Comparison of ENCODE assay signal across 10 mouse cellular contexts in genomic region chr10:59817528-59817927, GRCm38 (mm10).
DNase-seq lines count a peak whose midpoint lies in the region; ATAC-seq and TF ChIP-seq lines count a peak whose summit lies in the region.
"Had no signal": no experiment of that assay in that cellular context is flagged by ENCODE, and none has a peak within 500 bp of the region (broad histone marks: within the 10 kb centered on the region; RNA-seq: fewer than 3 reads in every experiment).

No protein-coding gene starts in this region.

- H3K4me2 ChIP-seq in forebrain, embryonic 13.5 days: no peak overlapping the region
- no peak overlapping the region for H3K4me2 ChIP-seq in liver, postnatal 0 days (ENCODE audit: low read depth, low read length)
- H3K4me2 ChIP-seq in liver, embryonic 12.5 days: no peak overlapping the region
- H3K4me2 ChIP-seq: heart, embryonic 13.5 days; liver, embryonic 13.5 days had no signal

- WGBS in forebrain, embryonic 13.5 days: 44% methylated on average over 2 of the region's 2 CpGs
- WGBS in forebrain, embryonic 10.5 days: 57% methylated on average over 2 of the region's 2 CpGs
- 29% methylated on average over 2 of the region's 2 CpGs for WGBS in liver, postnatal 0 days (ENCODE audit: insufficient replicate concordance)
- WGBS in liver, embryonic 12.5 days (ENCODE audit: insufficient replicate concordance): 37% methylated on average over 2 of the region's 2 CpGs

- no peak overlapping the region for H3K9ac ChIP-seq in forebrain, embryonic 13.5 days
- no peak overlapping the region for H3K9ac ChIP-seq in liver, postnatal 0 days (replicated peaks)
- H3K9ac ChIP-seq in liver, embryonic 12.5 days: no peak overlapping the region
- H3K9ac ChIP-seq: heart, embryonic 13.5 days; liver, embryonic 13.5 days had no signal

- 0 out of 2 replicates have a peak, but pooled peaks have one; percentile 16 for ATAC-seq in forebrain, embryonic 13.5 days
- ATAC-seq in liver, postnatal 0 days: no peak
- ATAC-seq in liver, embryonic 12.5 days: no peak

- peak; percentile 78 for TF ChIP-seq CTCF in liver, postnatal 0 days (IDR thresholded peaks at IDR 0.05; ENCODE audit: low read depth)

- peaks cover 20% of the 10 kb centered on the region; the same call in 1 of the 2 replicates for H3K4me1 ChIP-seq in forebrain, embryonic 13.5 days
- H3K4me1 ChIP-seq in forebrain, embryonic 10.5 days: peaks cover 25% of the 10 kb centered on the region
- H3K4me1 ChIP-seq in liver, postnatal 0 days (ENCODE audit: insufficient read depth): peaks cover 2% of the 10 kb centered on the region; the same call in 1 of the 2 replicates
- peaks cover 30% of the 10 kb centered on the region for H3K4me1 ChIP-seq in liver, embryonic 12.5 days

- TF ChIP-seq EP300 in liver, postnatal 0 days (IDR thresholded peaks at IDR 0.05; ENCODE audit: low read depth): no peak

- no peak for DNase-seq in forebrain, embryonic 10.5 days (ENCODE audit: extremely low spot score, low spot score)
- no peak for DNase-seq in liver, postnatal 0 days
- DNase-seq in cerebellum, adult 9-10 months: peak; percentile 69
- DNase-seq in retina, postnatal 7 days (ENCODE audit: low read depth, low spot score): peak; percentile 21
- no peak for DNase-seq in natural killer cell, adult 2 months (ENCODE audit: low spot score in 2 of 2)
- no peak for DNase-seq in left cerebral cortex, postnatal 10 days (ENCODE audit: extremely low spot score in 1 of 2, low spot score in 2 of 2)
- DNase-seq: liver, embryonic 13.5 days had no signal

- no peak overlapping the region for H3K4me3 ChIP-seq in forebrain, embryonic 13.5 days
- H3K4me3 ChIP-seq in forebrain, embryonic 10.5 days: no peak overlapping the region
- no peak overlapping the region for H3K4me3 ChIP-seq in liver, postnatal 0 days (ENCODE audit: low read depth, low read length)
- no peak overlapping the region for H3K4me3 ChIP-seq in liver, embryonic 12.5 days
- H3K4me3 ChIP-seq: heart, embryonic 13.5 days; liver, embryonic 13.5 days had no signal

- no peaks in the 10 kb centered on the region for H3K27me3 ChIP-seq in forebrain, embryonic 13.5 days
- no peaks in the 10 kb centered on the region for H3K27me3 ChIP-seq in forebrain, embryonic 10.5 days (ENCODE audit: poor library complexity, severe bottlenecking)
- H3K27me3 ChIP-seq in liver, postnatal 0 days (ENCODE audit: insufficient read depth, low read length): no peaks in the 10 kb centered on the region
- H3K27me3 ChIP-seq in liver, embryonic 12.5 days (replicated peaks): no peaks in the 10 kb centered on the region
- H3K27me3 ChIP-seq: heart, embryonic 13.5 days; liver, embryonic 13.5 days had no signal

- intact Hi-C loops in left cerebral cortex, postnatal 10 days (cut with DNase I): loop anchor here (5.0 kb wide), 1 partner anchor 325 kb away; no protein-coding TSS in a partner anchor

- no peaks in the 10 kb centered on the region for H3K9me3 ChIP-seq in forebrain, embryonic 13.5 days (replicated peaks)
- no peaks in the 10 kb centered on the region for H3K9me3 ChIP-seq in forebrain, embryonic 10.5 days
- H3K9me3 ChIP-seq in liver, postnatal 0 days (ENCODE audit: low read length): no peaks in the 10 kb centered on the region
- no peaks in the 10 kb centered on the region for H3K9me3 ChIP-seq in liver, embryonic 12.5 days (replicated peaks)
- H3K9me3 ChIP-seq: heart, embryonic 13.5 days; liver, embryonic 13.5 days had no signal

- H3K27ac ChIP-seq in forebrain, embryonic 13.5 days: no peak overlapping the region
- H3K27ac ChIP-seq in forebrain, embryonic 10.5 days: no peak overlapping the region
- H3K27ac ChIP-seq in liver, postnatal 0 days (ENCODE audit: low read depth): no peak overlapping the region
- H3K27ac ChIP-seq in liver, embryonic 12.5 days: no peak overlapping the region
- H3K27ac ChIP-seq: heart, embryonic 13.5 days; liver, embryonic 13.5 days had no signal

- H3K36me3 ChIP-seq in forebrain, embryonic 13.5 days (ENCODE audit: poor library complexity, severe bottlenecking): no peaks in the 10 kb centered on the region
- H3K36me3 ChIP-seq in forebrain, embryonic 10.5 days (replicated peaks): no peaks in the 10 kb centered on the region
- no peaks in the 10 kb centered on the region for H3K36me3 ChIP-seq in liver, postnatal 0 days (replicated peaks; ENCODE audit: insufficient read depth, low read length)
- H3K36me3 ChIP-seq in liver, embryonic 12.5 days: no peaks in the 10 kb centered on the region
- H3K36me3 ChIP-seq: liver, embryonic 13.5 days had no signal

Comparison
In these comparisons a context has a peak if more than half of its experiments do, and no peak if none do; other contexts are left out.
1. DNase-seq: peak in cerebellum, adult 9-10 months (single experiment) and retina, postnatal 7 days (single experiment); none in forebrain, embryonic 10.5 days (single experiment), liver, postnatal 0 days (single experiment), natural killer cell, adult 2 months (0 of 2) and left cerebral cortex, postnatal 10 days (0 of 2).